Mouse (Mus musculus): ENCODE measurements around the gene Xylb. TPM values are rescaled to one million over a fixed set of nuclear protein-coding genes. Genes with fewer than 3 reads are reported as not detected.
"Not testable (repeated sequence)": the region's sequence is repeated elsewhere in the genome, so short reads cannot be mapped to it uniquely, and the experiment has no call there.

The Xylb gene
- polyA plus RNA-seq, 1 experiment from 2014 or later, result 6.2 TPM

GRCm38 (mm10) chr9:119346376-119346775 is 10.8 kb upstream of the Xylb start:
- H3K9ac ChIP-seq, result no peak overlapping the region
- H3K4me3 ChIP-seq, result no peak overlapping the region
- ATAC-seq, result no peak

GRCm38 (mm10) chr9:119350531-119350930 is 6.7 kb upstream of the Xylb start:
- peaks cover 58% of the 10 kb centered on the region for H3K36me3 ChIP-seq (ENCODE audit: poor library complexity, severe bottlenecking)
- no peak for ATAC-seq
- no peak overlapping the region for H3K4me2 ChIP-seq
- H3K27ac ChIP-seq, result no peak overlapping the region
- H3K4me3 ChIP-seq, result no peak overlapping the region
- no peak overlapping the region for H3K9ac ChIP-seq
- 93% methylated on average over 3 of the region's 3 CpGs for WGBS
- H3K27me3 ChIP-seq, result no peaks in the 10 kb centered on the region
- H3K9me3 ChIP-seq (replicated peaks), result no peaks in the 10 kb centered on the region
- H3K4me1 ChIP-seq, result no peaks in the 10 kb centered on the region

More at GRCm38 (mm10) chr9:119346376-119346775, 10.8 kb upstream of the Xylb start:
- H3K9me3 ChIP-seq (replicated peaks), result no peaks in the 10 kb centered on the region
- peaks cover 13% of the 10 kb centered on the region for H3K4me1 ChIP-seq
- no peak overlapping the region for H3K27ac ChIP-seq
- WGBS, result 94% methylated on average over 8 of the region's 8 CpGs
- peaks cover 77% of the 10 kb centered on the region for H3K36me3 ChIP-seq (ENCODE audit: poor library complexity, severe bottlenecking)
- H3K4me2 ChIP-seq, result no peak overlapping the region
- no peaks in the 10 kb centered on the region for H3K27me3 ChIP-seq

- ATAC-seq, result no peak
- 89% methylated on average over 10 of the region's 10 CpGs for WGBS
- H3K36me3 ChIP-seq (ENCODE audit: poor library complexity, severe bottlenecking), result peaks cover 52% of the 10 kb centered on the region
Observed at GRCm38 (mm10) chr9:119350947-119351705, 6.1 kb upstream of the Xylb start.

GRCm38 (mm10) chr9:119352060-119352459 is 5.1 kb upstream of the Xylb start:
- H3K4me1 ChIP-seq, result no peaks in the 10 kb centered on the region
- H3K36me3 ChIP-seq (ENCODE audit: poor library complexity, severe bottlenecking), result peaks cover 43% of the 10 kb centered on the region
- H3K27me3 ChIP-seq, result no peaks in the 10 kb centered on the region
- peak; percentile 75 for ATAC-seq
- 14% methylated on average over 4 of the region's 4 CpGs for WGBS
- no peak overlapping the region for H3K9ac ChIP-seq
- no peak overlapping the region for H3K4me2 ChIP-seq
- H3K27ac ChIP-seq, result no peak overlapping the region
- H3K9me3 ChIP-seq (replicated peaks), result no peaks in the 10 kb centered on the region
- no peak overlapping the region for H3K4me3 ChIP-seq

More at GRCm38 (mm10) chr9:119350947-119351705, 6.1 kb upstream of the Xylb start:
- H3K4me2 ChIP-seq, result no peak overlapping the region
- H3K9me3 ChIP-seq (replicated peaks), result no peaks in the 10 kb centered on the region
- H3K4me1 ChIP-seq, result no peaks in the 10 kb centered on the region
- H3K27ac ChIP-seq, result no peak overlapping the region
- H3K27me3 ChIP-seq, result no peaks in the 10 kb centered on the region
- no peak overlapping the region for H3K9ac ChIP-seq
- no peak overlapping the region for H3K4me3 ChIP-seq

GRCm38 (mm10) chr9:119353926-119354325 is 3.3 kb upstream of the Xylb start:
- H3K4me1 ChIP-seq, result peaks cover 8% of the 10 kb centered on the region; the same call in 1 of the 2 replicates
- H3K36me3 ChIP-seq (ENCODE audit: poor library complexity, severe bottlenecking), result peaks cover 26% of the 10 kb centered on the region
- no peak overlapping the region for H3K27ac ChIP-seq
- no peak overlapping the region for H3K9ac ChIP-seq
- ATAC-seq, result no peak
- WGBS, result 83% methylated on average over 6 of the region's 6 CpGs
- no peaks in the 10 kb centered on the region for H3K9me3 ChIP-seq (replicated peaks)
- H3K4me3 ChIP-seq, result no peak overlapping the region
- no peak overlapping the region for H3K4me2 ChIP-seq
- no peaks in the 10 kb centered on the region for H3K27me3 ChIP-seq

- Histone ChIP-seq H3K36me3 (ENCODE audit: poor library complexity, severe bottlenecking) (peaks cover 12% of the 10 kb centered on the region), H3K27ac (no peak overlapping the region), H3K4me3 (no peak overlapping the region), H3K9me3 (replicated peaks) (no peaks in the 10 kb centered on the region), H3K27me3 (no peaks in the 10 kb centered on the region), H3K4me2 (no peak overlapping the region), H3K9ac (no peak overlapping the region), H3K4me1 (peaks cover 8% of the 10 kb centered on the region; the same call in 1 of the 2 replicates)
- no peak for ATAC-seq
- 84% methylated on average over 6 of the region's 6 CpGs for WGBS
Observed at GRCm38 (mm10) chr9:119355943-119356342, 1.2 kb upstream of the Xylb start.

GRCm38 (mm10) chr9:119358058-119358429 is 863 bp downstream of the Xylb start:
- H3K36me3 ChIP-seq (ENCODE audit: poor library complexity, severe bottlenecking), result no peaks in the 10 kb centered on the region
- H3K9me3 ChIP-seq (replicated peaks), result no peaks in the 10 kb centered on the region
- H3K27me3 ChIP-seq, result no peaks in the 10 kb centered on the region
- peaks cover 8% of the 10 kb centered on the region; the same call in 1 of the 2 replicates for H3K4me1 ChIP-seq
- H3K9ac ChIP-seq, result peak overlapping the region; percentile 76
- ATAC-seq, result peak; percentile 5; the same call in 1 of the 2 replicates
- peak overlapping the region; percentile 89 for H3K4me2 ChIP-seq
- 30% methylated on average over 9 of the region's 9 CpGs for WGBS
- no peak overlapping the region for H3K27ac ChIP-seq
- peak overlapping the region; percentile 71 for H3K4me3 ChIP-seq

GRCm38 (mm10) chr9:119361416-119361815 is 4.2 kb downstream of the Xylb start:
- WGBS, result 99% methylated on average over 5 of the region's 5 CpGs
- Histone ChIP-seq H3K9ac (no peak overlapping the region), H3K36me3 (ENCODE audit: poor library complexity, severe bottlenecking) (peaks cover 9% of the 10 kb centered on the region; the same call in 1 of the 2 replicates), H3K4me1 (peaks cover 8% of the 10 kb centered on the region; the same call in 1 of the 2 replicates), H3K9me3 (replicated peaks) (no peaks in the 10 kb centered on the region), H3K4me3 (no peak overlapping the region), H3K27me3 (no peaks in the 10 kb centered on the region), H3K4me2 (no peak overlapping the region), H3K27ac (no peak overlapping the region)
- no peak for ATAC-seq

- H3K9me3 ChIP-seq (replicated peaks), result no peaks in the 10 kb centered on the region
- no peak for ATAC-seq
Observed at GRCm38 (mm10) chr9:119363229-119363628, 6.0 kb downstream of the Xylb start.

GRCm38 (mm10) chr9:119365284-119365683 is 8.1 kb downstream of the Xylb start, which contains the start of gene Slc22a14:
Gene Slc22a14, minus strand, starts transcription at chr9:119365553.
- H3K27me3 ChIP-seq, result no peaks in the 10 kb centered on the region
- no peaks in the 10 kb centered on the region for H3K9me3 ChIP-seq (replicated peaks)
- peaks cover 18% of the 10 kb centered on the region; the same call in 1 of the 2 replicates for H3K36me3 ChIP-seq (ENCODE audit: poor library complexity, severe bottlenecking)
- ATAC-seq, result no peak
- 85% methylated on average over 7 of the region's 7 CpGs for WGBS
- no peak within 1 kb of the TSS for H3K4me2 ChIP-seq
- no peaks in the 10 kb centered on the region for H3K4me1 ChIP-seq
- H3K27ac ChIP-seq, result no peak within 1 kb of the TSS
- no peak within 1 kb of the TSS for H3K4me3 ChIP-seq
- no peak within 1 kb of the TSS for H3K9ac ChIP-seq

More at GRCm38 (mm10) chr9:119363229-119363628, 6.0 kb downstream of the Xylb start:
- 92% methylated on average over 12 of the region's 12 CpGs for WGBS
- Histone ChIP-seq H3K4me1 (peaks cover 1% of the 10 kb centered on the region; the same call in 1 of the 2 replicates), H3K27ac (no peak overlapping the region), H3K9ac (no peak overlapping the region), H3K4me2 (no peak overlapping the region), H3K27me3 (no peaks in the 10 kb centered on the region), H3K4me3 (no peak overlapping the region), H3K36me3 (ENCODE audit: poor library complexity, severe bottlenecking) (peaks cover 9% of the 10 kb centered on the region; the same call in 1 of the 2 replicates)

GRCm38 (mm10) chr9:119368367-119368766 is 11.2 kb downstream of the Xylb start:
- ATAC-seq, result no peak
- WGBS, result 92% methylated on average over 3 of the region's 3 CpGs

GRCm38 (mm10) chr9:119370770-119371169 is 13.6 kb downstream of the Xylb start:
- not testable (repeated sequence) for H3K4me2 ChIP-seq; H3K9ac ChIP-seq; H3K4me1 ChIP-seq; ATAC-seq; H3K27me3 ChIP-seq; H3K9me3 ChIP-seq (replicated peaks); H3K4me3 ChIP-seq; H3K27ac ChIP-seq
- peaks cover 22% of the 10 kb centered on the region for H3K36me3 ChIP-seq (ENCODE audit: poor library complexity, severe bottlenecking)
- WGBS, result 87% methylated on average over 4 of the region's 4 CpGs

More at GRCm38 (mm10) chr9:119368367-119368766, 11.2 kb downstream of the Xylb start:
- Histone ChIP-seq H3K27me3 (no peaks in the 10 kb centered on the region), H3K4me2 (no peak overlapping the region), H3K4me3 (no peak overlapping the region), H3K27ac (no peak overlapping the region), H3K36me3 (ENCODE audit: poor library complexity, severe bottlenecking) (peaks cover 25% of the 10 kb centered on the region; the same call in 1 of the 2 replicates), H3K9ac (no peak overlapping the region), H3K9me3 (replicated peaks) (no peaks in the 10 kb centered on the region), H3K4me1 (no peaks in the 10 kb centered on the region)
